Mouse (Mus musculus) naive thymus-derived CD4-positive, alpha-beta T cell, adult 2 months (primary cell): Measurements from ENCODE around the gene Frem3.

Experiments used
- DNase-seq: peaks from one replicate; pipeline ENCODE4 v3.0.0-alpha.2; 2011; ENCODE audit warnings: low read depth

Frem3 gene

DNA sequence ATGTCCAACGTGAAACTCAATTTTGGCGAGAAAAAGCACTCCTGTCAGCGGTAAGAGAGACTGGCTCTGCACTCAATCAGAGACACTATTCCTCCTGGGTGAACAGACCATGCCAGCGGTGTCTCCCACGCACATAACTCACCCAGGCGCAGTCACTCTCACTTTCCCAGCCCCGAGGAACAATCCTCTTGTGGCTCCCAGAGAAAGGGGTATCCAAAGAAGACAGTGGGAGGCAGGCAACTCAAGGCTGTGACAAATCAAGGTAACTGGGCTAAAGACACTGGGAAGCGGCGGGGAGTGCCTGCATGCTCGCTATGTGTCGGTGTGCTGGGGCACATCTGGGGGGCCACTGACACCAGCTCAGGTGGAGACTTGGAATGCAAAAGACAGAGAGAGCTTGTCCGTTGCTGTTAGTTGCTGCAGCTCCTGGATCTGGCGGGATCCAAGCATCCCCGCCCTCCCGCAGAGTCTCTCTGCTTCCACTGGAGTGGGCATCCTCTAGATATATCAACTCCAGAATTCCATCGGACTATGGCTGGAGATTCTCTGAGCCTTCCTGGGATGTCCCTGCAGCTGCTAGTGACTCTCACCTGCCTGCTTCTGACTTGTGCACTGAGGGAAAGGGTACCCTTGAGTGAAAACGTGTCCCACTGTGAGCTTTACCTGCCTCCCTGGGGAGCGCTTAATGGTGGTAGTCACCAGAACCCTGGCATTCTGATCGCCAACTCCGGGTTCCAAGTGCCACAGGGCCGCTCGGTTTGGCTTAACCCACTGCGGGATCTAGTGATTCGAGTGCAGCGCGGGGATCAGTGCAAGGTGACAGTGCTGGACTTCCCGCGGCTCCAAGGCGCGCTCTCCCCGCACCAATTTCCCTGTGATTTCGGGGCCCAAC lies at the start of gene Frem3:
Gene Frem3, plus strand, starts transcription at position 532 of the 892 bp plus-strand sequence.
- no peak for DNase-seq

DNA sequence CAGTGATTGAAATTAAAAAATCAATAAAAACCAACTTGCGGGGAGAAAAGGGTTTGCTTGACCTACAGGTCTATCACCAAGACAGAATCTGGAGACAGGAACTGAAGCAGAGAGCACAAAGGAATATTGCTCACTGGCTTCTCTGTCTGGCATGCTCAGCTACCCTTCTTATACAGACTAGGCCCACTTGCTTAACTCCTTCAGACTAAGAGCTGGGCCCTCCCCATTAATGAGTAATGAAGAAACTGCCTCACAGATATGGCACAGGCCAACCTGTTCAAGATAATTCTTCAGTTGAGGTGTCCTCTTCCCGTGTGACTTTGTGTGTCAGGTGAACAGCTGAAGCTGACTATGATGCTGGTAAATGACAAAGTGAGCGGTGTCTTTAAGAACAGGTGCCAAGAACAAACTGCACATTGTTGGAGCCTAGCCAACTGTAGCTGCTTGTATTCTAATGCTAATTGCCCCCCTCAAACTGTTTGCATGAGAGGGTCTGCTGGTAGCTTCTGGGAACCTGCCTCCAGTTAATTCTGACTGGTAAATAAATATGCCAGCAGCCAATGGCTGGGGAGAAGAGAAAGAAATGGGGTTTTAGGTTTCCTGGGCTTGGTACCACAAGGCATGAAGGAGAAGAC lies 46.6 kb upstream of the Frem3 start:
- DNase-seq: no peak

DNA sequence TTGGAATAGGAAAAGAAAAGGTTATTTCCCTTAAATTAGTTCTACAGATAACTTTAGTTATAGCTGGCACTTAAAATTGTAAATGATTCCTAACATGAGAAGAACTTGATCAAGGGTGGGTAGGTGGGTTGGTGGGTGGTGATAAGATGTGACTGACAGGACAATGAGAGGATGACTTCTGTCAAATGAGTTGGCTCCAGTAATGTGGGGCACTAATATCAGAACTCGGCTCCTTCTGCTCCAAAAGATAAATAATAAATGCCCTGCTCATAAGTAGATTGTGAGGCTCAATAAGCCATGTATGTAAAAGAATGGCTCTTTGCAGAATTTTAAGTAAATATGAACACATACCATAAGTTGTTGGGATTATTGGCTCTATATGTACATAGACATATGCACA lies 43.4 kb upstream of the Frem3 start:
- no peak for DNase-seq

DNA sequence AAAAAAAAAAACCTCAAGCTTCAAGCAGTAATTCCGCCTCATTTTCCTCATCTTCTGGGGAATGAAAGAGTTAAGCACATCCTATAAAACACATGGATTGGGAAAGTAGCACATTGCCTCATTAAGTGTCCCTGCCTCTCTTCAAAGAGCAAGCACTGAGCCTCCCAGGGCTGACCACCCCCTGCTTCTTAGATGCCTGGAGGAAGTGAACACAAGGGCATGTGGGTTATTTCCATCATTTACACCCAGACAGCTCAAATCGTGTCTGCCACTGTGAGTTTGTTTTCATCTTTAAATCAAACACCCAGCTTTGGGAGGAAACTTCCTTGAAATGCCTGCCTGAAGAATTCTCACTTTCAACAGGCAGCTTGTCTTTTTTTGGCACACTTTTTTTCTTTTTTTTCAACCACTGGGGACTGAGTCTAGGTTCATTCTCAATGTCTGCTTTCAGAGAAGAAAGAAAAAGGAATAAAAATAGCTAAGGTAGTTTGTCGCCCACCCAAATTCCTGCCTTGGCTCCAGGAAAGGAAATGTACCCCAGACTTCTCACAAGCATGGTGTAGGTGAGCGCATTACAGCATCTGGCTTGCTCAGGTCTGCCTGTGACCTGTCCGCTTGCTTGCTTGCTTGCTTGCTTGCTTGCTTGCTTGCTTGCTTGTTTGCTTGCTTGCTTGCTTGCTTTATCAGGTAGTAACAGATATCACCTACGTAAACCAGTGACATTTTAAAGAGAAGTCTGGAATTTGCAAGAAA lies 42.5 kb upstream of the Frem3 start:
- no peak for DNase-seq

DNA sequence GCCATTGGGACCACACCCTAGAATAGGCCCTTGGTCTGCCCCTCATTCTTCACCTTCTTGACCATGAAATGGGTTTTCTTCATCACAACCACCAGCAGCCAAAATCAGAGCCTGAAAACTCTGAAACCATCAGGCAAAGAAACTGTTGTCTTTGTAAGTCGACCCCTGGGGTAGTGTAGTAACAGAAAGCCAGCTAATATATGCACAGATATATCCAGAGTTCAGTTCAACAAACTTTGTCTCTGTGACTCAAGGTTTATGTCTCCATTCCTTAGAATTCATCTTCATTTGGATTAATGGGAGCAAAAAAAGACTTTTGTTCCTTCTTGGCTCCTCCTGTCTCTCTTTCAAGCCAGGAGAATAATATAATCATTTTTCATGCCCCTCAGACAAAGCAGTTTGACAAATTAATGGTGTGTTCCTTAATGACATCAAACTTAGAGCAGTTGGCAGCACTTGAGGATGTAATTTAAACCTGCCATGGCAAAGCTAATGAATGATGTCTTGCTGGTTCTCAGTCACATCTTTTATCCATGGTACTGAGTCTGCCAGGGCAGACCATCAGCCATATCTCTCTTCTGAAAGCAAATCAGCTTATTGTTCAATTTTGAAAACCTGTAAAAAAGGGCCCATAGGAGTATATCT lies 38.3 kb upstream of the Frem3 start:
- DNase-seq: no peak

DNA sequence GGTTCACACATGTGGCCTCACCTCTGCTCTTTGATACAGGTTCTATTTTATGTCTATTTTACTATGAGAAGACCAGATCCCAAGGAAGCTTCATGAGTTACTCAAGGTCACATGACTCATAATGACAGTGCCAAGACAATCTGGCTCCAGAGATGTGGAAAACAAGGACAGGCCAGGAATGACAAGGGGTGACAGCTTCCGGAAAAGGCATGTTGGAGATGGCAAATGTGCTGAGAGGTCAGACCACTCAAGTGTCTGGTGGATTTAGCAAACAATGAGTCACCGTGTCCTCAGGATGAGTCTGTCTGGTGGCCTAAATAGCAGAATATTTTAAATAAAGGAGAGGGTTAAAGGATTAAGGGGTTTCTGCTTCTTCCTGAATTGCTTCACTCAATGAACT lies 33.8 kb upstream of the Frem3 start:
- no peak for DNase-seq

DNA sequence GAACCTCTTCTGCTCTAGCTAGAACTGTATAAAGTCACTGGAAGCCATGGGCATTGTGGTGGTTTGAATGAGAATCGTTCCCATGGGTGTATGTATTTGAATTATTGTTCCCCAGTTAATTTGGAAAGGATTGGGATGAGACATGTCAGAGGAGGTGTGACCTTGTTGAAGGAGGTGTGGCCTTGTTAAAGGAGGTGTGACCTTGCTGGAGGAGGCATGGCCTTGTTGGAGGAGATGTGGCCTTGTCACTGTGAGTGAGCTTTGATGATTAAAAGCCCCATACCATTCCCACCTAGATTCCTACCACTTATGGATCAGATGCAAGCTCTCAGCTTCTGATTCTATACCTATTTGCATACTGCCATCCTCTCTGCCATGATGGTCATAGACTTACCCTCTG lies 31.8 kb upstream of the Frem3 start:
- no peak for DNase-seq

DNA sequence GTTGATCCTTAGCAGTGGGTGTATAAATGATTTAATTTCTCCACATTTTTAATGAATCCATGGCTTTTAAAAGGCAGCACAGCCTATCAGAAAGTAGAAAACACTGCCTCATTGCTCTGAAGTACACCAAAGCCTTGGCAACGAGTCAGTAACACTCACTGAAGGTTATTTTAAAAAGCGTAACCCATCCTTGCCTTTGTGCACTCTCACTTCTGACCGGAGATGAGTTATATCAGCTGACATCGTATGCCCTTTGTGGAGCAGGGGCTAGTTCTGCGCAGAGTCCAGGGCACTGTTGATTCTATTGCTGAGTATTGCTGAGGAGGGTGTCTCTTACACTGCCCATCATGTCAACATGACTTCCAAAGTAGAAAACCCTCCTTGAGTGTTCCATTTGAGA lies 18.3 kb upstream of the Frem3 start:
- DNase-seq: no peak

DNA sequence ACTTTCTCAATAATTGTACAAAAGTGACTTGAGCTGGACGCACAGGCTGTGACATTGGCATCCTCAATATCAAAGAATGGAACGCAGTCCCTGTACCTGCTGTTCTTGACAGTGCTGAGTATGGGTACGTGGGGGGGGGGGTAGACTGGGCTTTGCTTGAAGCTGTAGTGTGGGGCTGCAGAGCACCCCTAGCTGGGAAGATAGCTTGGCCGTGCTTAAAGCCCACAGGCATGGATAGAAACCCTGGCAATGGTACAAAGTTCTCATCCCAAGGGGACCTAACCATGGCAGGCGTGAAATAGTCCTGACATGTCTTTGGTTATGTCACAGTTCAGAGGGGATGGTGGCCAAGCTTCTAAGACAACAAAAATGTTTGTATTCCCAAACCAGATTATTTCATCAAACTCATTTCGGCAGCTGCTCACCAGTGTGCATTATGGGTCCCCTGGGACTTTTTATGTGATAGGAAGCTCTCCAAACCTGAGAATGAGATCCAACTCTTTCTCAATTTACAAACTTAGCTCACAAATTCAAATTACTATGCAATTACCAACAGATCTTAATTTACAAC lies 10.2 kb upstream of the Frem3 start:
- DNase-seq: no peak

DNA sequence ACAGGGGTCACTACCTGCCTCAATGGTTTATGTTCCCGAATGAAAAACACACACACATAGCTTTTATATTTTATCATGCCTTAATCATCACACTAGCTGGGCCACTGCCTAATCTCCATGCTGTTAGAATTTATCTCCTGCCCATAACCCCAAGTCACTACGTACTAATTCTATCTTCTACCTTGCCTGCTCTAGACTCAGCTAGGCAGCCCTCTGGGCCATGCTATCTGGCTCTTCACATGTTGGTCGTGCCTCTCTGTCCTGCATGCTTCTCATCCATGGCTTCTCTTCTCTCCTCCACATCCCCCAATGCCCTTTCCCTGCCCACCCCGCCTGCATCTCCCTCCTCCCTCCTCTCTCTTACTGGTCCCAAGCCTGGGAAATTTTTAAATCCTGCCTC lies 9.0 kb upstream of the Frem3 start:
- no peak for DNase-seq

DNA sequence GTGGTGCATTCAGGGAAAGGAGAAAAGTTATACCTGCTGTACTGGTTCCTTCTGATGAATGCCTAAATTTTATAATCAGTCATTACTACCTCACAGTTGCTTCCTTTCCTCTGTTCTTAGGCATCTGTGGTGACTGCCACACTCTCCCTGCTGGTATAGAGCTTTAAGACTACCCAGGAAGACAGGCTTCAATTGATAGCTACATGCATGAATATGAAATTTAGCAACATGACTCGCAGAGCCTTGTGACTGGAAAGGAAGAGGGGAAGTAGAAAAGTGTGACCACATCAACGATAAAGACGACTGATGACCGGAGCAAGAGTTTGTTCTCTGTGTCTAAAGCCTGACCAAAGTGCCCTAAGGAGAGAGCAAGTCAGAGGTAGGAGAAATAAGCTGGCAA lies 3.8 kb upstream of the Frem3 start:
- DNase-seq: no peak

DNA sequence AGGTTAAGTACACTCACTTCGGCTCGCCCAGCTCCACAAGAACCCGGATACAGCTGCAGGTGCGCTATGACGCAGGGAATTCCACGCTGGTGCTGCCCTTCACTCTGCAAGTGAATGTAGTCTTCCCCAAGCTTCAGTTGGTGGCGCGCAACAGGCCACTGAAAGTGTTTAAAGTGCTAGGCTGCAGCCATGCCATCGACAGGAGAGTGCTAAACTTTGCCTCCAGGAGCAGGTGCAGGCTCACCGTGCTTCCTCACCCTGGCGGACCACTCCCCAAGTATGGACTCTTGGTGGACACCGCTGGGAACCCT lies 516 bp downstream of the Frem3 start:
- DNase-seq: no peak

DNA sequence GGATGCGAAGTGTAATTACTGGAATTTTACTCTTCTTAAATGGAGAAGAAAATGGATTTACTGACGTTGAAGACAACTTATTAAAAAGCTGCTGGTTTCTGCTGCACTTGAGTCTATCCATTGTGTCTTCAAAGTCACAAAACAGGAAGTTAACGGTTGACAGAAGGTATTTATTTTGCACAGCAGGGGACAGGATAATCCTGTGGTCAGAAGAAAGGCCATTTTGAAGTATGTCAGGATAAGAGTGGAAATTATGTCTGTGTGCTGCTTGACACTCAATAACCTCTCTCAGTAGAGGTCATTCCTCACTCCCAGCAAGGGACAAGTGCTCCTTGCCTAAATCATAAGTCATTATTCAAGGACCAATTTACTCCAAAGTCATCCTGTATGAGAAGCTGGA lies 8.9 kb downstream of the Frem3 start:
- DNase-seq: no peak

DNA sequence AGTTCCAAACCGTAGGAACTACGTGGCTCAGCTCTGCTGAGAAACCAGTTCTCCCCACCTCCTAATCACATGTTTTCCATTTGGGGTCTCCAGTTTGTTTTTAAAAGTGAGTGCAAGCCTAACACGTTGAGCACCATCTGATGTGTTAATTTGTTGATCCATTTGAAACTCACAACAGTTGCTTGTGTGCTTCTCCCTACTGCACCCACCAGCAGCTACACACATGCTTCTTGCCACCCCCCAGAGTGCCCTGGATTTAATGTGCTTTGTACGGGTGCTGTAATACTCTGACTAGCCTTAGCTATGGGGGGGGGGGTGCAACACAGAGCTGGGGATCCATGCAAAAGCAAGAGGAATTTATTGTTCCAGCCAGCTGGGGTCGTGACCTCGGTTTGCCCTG lies 36.5 kb downstream of the Frem3 start:
- no peak for DNase-seq

DNA sequence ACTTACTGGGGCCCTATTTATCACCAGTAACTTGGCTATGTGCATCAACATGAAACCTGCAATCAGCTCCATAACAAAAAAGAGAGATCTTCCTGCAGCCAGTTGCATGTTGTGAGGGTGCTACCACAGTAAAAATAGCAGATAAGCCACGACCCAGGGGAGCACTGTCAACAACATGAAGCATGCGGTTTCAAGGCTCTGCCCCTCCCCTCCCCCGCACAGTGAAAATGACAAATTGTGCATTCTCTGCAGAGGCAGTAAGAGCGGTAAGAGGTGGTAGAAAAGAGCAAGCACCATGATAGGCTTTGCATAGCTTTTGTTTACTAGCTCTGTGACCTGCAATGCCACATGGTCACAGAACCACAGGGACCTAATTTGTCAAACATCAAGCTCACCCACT lies 46.8 kb downstream of the Frem3 start:
- no peak for DNase-seq

DNA sequence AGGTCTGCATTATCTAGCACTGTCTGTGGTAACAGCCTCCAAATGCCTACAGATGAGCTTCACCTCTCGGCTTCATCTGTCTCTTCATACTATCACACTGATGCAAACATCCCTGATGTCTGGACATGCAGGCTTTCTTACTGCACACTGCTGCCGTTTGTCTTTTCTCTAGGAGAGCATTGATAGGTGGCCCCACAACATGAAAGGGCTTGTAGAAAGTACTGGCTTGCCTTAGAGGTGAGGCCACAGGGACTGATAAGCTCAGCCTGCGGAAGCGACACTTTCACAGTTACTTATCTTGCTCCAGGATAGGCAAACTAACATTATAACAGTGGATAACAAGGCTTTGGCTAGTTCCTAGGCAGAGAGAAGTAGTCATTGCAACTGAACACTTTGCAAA lies 50.2 kb downstream of the Frem3 start:
- DNase-seq: no peak

DNA sequence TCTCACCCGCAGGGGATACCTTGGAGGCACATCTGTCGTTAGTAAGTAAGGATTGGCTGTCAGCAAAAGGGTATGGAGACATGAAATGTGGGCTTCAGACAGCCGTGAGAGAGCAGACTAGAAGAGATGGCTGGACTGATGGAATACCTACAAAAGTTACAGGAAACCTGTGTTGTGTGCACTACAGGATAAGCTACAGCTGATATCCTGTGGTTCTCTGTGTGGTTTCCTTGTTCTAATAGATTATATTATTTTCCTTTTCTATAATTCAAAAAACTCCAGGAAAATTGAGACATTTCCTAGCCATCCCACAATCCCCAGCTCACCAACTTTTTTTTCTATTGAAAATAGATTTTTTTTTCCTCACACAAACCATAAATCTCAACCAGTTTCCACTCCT lies 52.6 kb downstream of the Frem3 start:
- DNase-seq: no peak

DNA sequence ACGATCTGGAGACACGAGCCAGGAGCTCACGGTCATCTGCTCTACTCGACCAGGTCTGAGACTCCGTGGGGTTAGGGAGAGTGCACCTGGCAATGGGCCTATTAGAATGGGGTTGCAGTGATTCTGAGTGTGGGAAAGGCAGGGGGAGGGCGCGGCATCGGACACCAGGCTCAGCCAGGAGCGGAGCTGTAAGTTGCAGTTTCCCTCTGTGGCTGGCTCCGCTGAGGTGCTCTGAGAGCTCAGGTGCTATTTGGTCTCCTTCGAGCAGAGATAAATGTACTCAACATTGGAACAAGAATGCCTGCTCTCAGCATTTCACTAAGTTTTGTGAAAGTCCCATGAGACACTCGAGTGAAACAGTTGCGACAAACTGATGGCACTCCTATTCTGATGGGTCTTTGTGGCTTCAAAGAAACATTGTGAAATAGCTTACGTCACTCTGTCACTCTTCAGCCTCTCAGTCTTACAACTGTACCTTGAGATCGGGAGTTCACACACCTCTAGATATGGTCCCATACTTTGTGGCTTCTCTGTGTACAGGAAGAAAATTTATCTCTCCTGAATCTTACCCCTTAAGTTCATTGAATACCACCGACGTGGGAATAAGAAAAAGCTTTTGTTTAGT lies 58.5 kb downstream of the Frem3 start:
- no peak for DNase-seq

DNA sequence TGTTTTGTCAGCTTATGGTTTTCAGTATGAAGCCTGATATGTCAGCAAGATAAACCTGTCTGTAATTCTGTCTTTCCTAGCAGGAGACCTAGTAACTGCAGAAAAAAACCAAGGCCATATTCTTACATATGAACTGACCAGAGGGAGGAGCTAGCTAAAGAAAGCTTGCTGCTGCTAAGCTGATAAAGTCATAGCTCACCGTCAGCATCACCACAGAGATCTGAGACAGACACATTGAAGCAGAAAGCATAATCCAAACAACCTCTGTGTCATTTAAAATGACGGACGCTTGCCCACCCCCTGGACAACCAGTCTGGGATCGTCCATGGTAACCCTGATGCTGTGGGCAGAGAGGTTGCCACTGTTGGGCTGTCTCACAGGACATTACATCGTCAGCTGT lies 71.7 kb downstream of the Frem3 start:
- no peak for DNase-seq

DNA sequence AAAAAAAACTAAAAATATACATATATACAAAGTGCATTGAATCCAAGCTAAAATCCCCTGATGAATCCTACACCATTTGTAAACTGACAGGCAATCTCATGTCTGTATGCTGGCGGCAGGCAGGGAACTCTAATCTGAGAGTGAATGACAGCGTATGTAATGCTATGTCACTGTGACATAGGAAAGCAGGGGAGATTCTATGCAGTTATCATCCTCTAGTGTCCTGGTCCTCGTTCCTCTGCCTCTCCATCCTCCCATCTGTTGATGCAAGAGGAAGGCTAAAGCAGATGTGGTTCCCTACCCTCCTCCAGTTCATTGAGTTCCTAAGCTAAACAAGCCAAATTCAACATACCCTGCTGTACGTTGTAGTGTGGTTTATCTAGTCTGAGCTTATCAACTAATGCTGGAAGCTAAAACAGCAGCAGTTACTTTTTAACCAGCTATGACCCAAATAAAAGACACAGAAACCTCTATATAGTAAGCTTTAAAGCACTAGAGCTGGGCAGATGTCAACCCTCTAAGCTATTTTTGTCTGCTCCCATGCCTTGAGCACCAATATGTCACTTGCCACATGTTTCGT lies 73.0 kb downstream of the Frem3 start:
- no peak for DNase-seq

DNA sequence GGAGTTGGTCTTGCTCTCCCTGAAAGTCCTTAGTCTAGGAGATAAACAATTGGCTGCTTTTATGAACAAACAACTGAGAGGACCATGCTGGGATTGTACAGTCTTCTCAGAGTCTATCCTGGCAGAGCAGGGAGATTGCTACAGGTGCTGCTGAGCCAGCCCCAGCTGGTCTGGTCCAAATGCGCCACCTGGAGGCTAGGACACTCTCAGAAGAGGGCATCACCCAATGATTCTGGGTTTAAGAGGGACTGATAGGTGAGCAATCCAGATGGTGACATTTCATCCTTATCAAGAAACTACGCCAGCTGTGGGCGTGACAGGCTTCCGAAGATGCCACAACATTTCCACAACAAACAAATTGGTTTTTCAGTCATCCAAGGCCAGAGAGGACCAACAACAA lies 77.3 kb downstream of the Frem3 start:
- DNase-seq: peak; percentile 45
